Mouse (Mus musculus) layer of hippocampus, adult 2 months (tissue): ENCODE measurements around the gene Golph3. TPM values are rescaled to one million over a fixed set of nuclear protein-coding genes. Genes with fewer than 3 reads are reported as not detected.

Source experiments
- DNase-seq, 2 experiments: peaks; one replicate each; pipeline ENCODE4 v3.0.0; 2022; ENCODE audit warnings: low spot score in 2 of 2
- H3K27ac ChIP-seq: fragments of 200-600 bp; 2 replicates; pipeline ENCODE4 v1.8.1; 2022
- H3K4me3 ChIP-seq: fragments of 200-600 bp; 2 replicates; pipeline ENCODE4 v1.8.1; 2022; ENCODE audit warnings: mild to moderate bottlenecking
- CTCF ChIP-seq: fragments of 200-600 bp; conservative IDR thresholded peaks from 2 replicates; pipeline ENCODE4 v1.8.1; 2022; ENCODE audit warnings: antibody characterized with exemption, mild to moderate bottlenecking, moderate library complexity
- total RNA-seq, 2 experiments: library from RNA; stranded (reverse); gene quantifications; 2 replicates each; pipeline ENCODE4 v1.2.3; 2021

Gene Golph3
- total RNA-seq, 2 experiments from 2014 or later, result 91.3 to 94.5 TPM

GRCm38 (mm10) chr15:12380057-12380456 lies 58.8 kb downstream of the Golph3 start:
- no peak for TF ChIP-seq CTCF
- H3K4me3 ChIP-seq, result no peak overlapping the region
- no peak for DNase-seq
- H3K27ac ChIP-seq, result no peak overlapping the region

- H3K4me3 ChIP-seq, result no peak overlapping the region
- no peak overlapping the region for H3K27ac ChIP-seq
- TF ChIP-seq CTCF, result peak; percentile 79
- no peak for DNase-seq
Observed at GRCm38 (mm10) chr15:12380548-12380947, 59.3 kb downstream of the Golph3 start.

GRCm38 (mm10) chr15:12384679-12385078 lies 63.4 kb downstream of the Golph3 start:
- H3K4me3 ChIP-seq, result no peak overlapping the region
- no peak overlapping the region for H3K27ac ChIP-seq
- DNase-seq, result no peak
- TF ChIP-seq CTCF, result no peak

- Histone ChIP-seq H3K4me3 (no peak overlapping the region), H3K27ac (no peak overlapping the region)
- no peak for TF ChIP-seq CTCF
- DNase-seq, result no peak
Observed at GRCm38 (mm10) chr15:12388726-12389489, 67.7 kb downstream of the Golph3 start.

- H3K27ac ChIP-seq, result no peak overlapping the region
- no peak overlapping the region for H3K4me3 ChIP-seq
- TF ChIP-seq CTCF, result no peak
- no peak for DNase-seq
Observed at GRCm38 (mm10) chr15:12394758-12395157, 73.5 kb downstream of the Golph3 start.

GRCm38 (mm10) chr15:12397032-12397431 lies 75.8 kb downstream of the Golph3 start:
- no peak for DNase-seq
- Histone ChIP-seq H3K4me3 (no peak overlapping the region), H3K27ac (no peak overlapping the region)
- TF ChIP-seq CTCF, result no peak

Other genes starting within 250 kb of the Golph3 start
- 100 to 1,000 TPM; 357 TPM for gene Zfr, start 203.6 kb upstream of the Golph3 start, total RNA-seq
- gene Mtmr12, start 116.4 kb upstream of the Golph3 start, total RNA-seq, result 10 to 100 TPM; 58.1 to 58.9 TPM
- gene 1810049J17Rik, start 449 bp downstream of the Golph3 start, total RNA-seq, result 1 to 10 TPM in 1 of 2 experiments, under 1 TPM in 1; 0.95 to 1.2 TPM